Mouse (Mus musculus): ENCODE measurements at regions not wholly inside any gene's neighbourhood (a gene's known extent, or its start where the extent isn't known, plus 50 kb on each side); places are given as distances from the start of the nearest gene placed in this dataset.

DNA sequence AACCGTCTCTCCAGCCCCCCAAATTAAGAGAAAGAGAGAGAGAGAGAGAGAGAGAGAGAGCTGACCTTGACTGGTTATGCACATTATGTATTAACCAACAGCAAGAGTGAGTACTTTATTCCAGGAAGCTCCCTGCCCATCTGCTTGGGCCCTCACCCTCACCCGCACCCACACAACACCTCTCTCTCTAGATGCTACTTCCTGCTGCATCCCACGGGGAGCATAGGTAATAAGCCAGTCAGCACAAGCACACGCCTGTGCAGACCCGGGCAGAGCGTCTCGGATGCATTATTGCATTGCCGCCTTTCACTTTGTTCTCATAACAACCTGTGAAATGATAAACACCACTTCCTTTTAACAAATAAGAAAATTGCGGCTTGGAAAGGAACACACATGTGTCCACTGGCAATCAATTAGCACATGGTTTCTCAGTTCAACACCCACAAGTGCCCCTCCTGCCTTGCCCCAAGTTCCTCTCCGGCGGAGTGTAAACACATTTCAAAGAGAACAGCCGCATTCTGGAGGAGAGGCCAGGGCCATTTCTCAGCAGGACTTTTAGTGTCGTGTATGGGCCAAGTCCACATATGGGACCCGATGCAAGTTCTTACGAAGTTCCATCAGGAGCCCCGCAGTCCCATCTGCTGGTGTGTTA is 211.7 kb downstream of the Setd4 start:
- no peaks in the 10 kb centered on the region for H3K9me3 ChIP-seq (replicated peaks; ENCODE audit: control insufficient read depth, insufficient read depth, low read length, poor library complexity, severe bottlenecking)
- no peak overlapping the region for H3K4me3 ChIP-seq (ENCODE audit: low read depth, low read length)
- no peaks in the 10 kb centered on the region for H3K4me1 ChIP-seq (ENCODE audit: control insufficient read depth, insufficient read depth, low read length)
- H3K27me3 ChIP-seq (ENCODE audit: control insufficient read depth, insufficient read depth, low read length, poor library complexity, severe bottlenecking), result no peaks in the 10 kb centered on the region
- no peak for TF ChIP-seq CTCF (IDR thresholded peaks at IDR 0.05; ENCODE audit: low read depth, low read length)
- TF ChIP-seq POLR2A (IDR thresholded peaks at IDR 0.05; ENCODE audit: insufficient read depth, low read length), result no peak
- TF ChIP-seq EP300 (IDR thresholded peaks at IDR 0.05; ENCODE audit: insufficient read depth, low read depth, low read length), result no peak
- no peak overlapping the region for H3K9ac ChIP-seq (ENCODE audit: low read depth, poor library complexity, severe bottlenecking)
- H3K36me3 ChIP-seq (ENCODE audit: control insufficient read depth, insufficient read depth, low read length, poor library complexity, severe bottlenecking), result no peaks in the 10 kb centered on the region
- H3K27ac ChIP-seq (ENCODE audit: insufficient read depth, low read length), result no peak overlapping the region

GRCm38 (mm10) chr16:93387578-93388116 is 216.2 kb downstream of the Setd4 start:
- H3K4me3 ChIP-seq (ENCODE audit: low read depth, low read length), result no peak overlapping the region
- no peak for TF ChIP-seq CTCF (IDR thresholded peaks at IDR 0.05; ENCODE audit: low read depth, low read length)
- TF ChIP-seq POLR2A (IDR thresholded peaks at IDR 0.05; ENCODE audit: insufficient read depth, low read length), result no peak
- TF ChIP-seq EP300 (IDR thresholded peaks at IDR 0.05; ENCODE audit: insufficient read depth, low read depth, low read length), result no peak
- no peak overlapping the region for H3K9ac ChIP-seq (ENCODE audit: low read depth, poor library complexity, severe bottlenecking)
- H3K36me3 ChIP-seq (ENCODE audit: control insufficient read depth, insufficient read depth, low read length, poor library complexity, severe bottlenecking), result no peaks in the 10 kb centered on the region
- no peaks in the 10 kb centered on the region for H3K4me1 ChIP-seq (ENCODE audit: control insufficient read depth, insufficient read depth, low read length)
- H3K27me3 ChIP-seq (ENCODE audit: control insufficient read depth, insufficient read depth, low read length, poor library complexity, severe bottlenecking), result no peaks in the 10 kb centered on the region
- no peak overlapping the region for H3K27ac ChIP-seq (ENCODE audit: insufficient read depth, low read length)
- no peaks in the 10 kb centered on the region for H3K9me3 ChIP-seq (replicated peaks; ENCODE audit: control insufficient read depth, insufficient read depth, low read length, poor library complexity, severe bottlenecking)

DNA sequence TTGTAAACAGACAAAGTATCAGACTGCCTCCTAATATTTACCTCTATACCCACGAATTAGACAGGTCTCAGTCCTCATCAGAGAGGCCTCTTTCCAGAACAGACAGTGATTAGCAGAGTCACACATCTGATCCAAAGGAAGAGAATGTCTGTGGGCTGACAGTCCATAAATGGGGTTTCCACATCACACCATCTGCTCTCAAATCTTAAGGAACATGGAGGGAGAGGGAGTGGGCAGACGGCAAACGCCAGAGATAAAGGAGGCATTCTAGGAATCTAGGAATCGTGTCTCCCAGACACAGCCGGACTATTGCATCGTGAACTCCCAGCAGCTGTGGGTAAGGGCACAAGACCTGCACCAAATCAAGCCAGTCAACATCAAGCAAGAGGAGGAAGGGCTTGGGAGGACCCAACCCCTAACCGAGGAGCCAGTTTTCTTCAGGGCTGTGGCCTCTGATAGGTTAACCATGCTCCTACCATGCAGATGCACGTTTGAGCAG is 219.8 kb downstream of the Setd4 start:
- no peaks in the 10 kb centered on the region for H3K4me1 ChIP-seq (ENCODE audit: control insufficient read depth, insufficient read depth, low read length)
- no peak overlapping the region for H3K27ac ChIP-seq (ENCODE audit: insufficient read depth, low read length)
- no peak overlapping the region for H3K4me3 ChIP-seq (ENCODE audit: low read depth, low read length)
- H3K27me3 ChIP-seq (ENCODE audit: control insufficient read depth, insufficient read depth, low read length, poor library complexity, severe bottlenecking), result no peaks in the 10 kb centered on the region
- TF ChIP-seq CTCF (IDR thresholded peaks at IDR 0.05; ENCODE audit: low read depth, low read length) (no peak), POLR2A (IDR thresholded peaks at IDR 0.05; ENCODE audit: insufficient read depth, low read length) (no peak), EP300 (IDR thresholded peaks at IDR 0.05; ENCODE audit: insufficient read depth, low read depth, low read length) (no peak)
- H3K9me3 ChIP-seq (replicated peaks; ENCODE audit: control insufficient read depth, insufficient read depth, low read length, poor library complexity, severe bottlenecking), result no peaks in the 10 kb centered on the region
- H3K36me3 ChIP-seq (ENCODE audit: control insufficient read depth, insufficient read depth, low read length, poor library complexity, severe bottlenecking), result no peaks in the 10 kb centered on the region
- H3K9ac ChIP-seq (ENCODE audit: low read depth, poor library complexity, severe bottlenecking), result no peak overlapping the region

DNA sequence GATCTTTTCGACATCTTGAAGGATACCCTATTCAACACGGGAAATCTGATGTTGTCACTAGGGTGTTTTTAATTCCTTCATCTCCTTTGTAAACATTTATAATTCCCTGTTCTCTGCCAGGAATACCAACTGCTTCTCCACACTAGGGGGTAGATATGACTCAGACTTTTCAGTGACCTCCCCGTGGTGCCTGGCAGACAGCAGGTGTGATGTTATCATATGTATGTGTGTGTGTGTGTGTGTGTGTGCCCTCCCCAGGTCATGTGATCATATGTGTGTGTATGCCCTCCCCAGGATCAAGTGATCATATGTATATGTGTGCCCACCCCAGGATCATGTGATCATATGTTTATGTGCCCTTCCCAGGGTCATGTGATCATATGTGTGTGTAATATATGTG is 220.9 kb downstream of the Setd4 start:
- Histone ChIP-seq H3K4me1 (ENCODE audit: control insufficient read depth, insufficient read depth, low read length) (no peaks in the 10 kb centered on the region), H3K9me3 (replicated peaks; ENCODE audit: control insufficient read depth, insufficient read depth, low read length, poor library complexity, severe bottlenecking) (no peaks in the 10 kb centered on the region), H3K27me3 (ENCODE audit: control insufficient read depth, insufficient read depth, low read length, poor library complexity, severe bottlenecking) (no peaks in the 10 kb centered on the region), H3K27ac (ENCODE audit: insufficient read depth, low read length) (no peak overlapping the region), H3K36me3 (ENCODE audit: control insufficient read depth, insufficient read depth, low read length, poor library complexity, severe bottlenecking) (no peaks in the 10 kb centered on the region), H3K4me3 (ENCODE audit: low read depth, low read length) (no peak overlapping the region), H3K9ac (ENCODE audit: low read depth, poor library complexity, severe bottlenecking) (no peak overlapping the region)
- no peak for TF ChIP-seq CTCF (IDR thresholded peaks at IDR 0.05; ENCODE audit: low read depth, low read length)

- no peaks in the 10 kb centered on the region for H3K4me1 ChIP-seq (ENCODE audit: control insufficient read depth, insufficient read depth, low read length)
- H3K36me3 ChIP-seq (ENCODE audit: control insufficient read depth, insufficient read depth, low read length, poor library complexity, severe bottlenecking), result no peaks in the 10 kb centered on the region
- H3K9me3 ChIP-seq (replicated peaks; ENCODE audit: control insufficient read depth, insufficient read depth, low read length, poor library complexity, severe bottlenecking), result no peaks in the 10 kb centered on the region
- no peak for TF ChIP-seq CTCF (IDR thresholded peaks at IDR 0.05; ENCODE audit: low read depth, low read length)
- no peak for TF ChIP-seq EP300 (IDR thresholded peaks at IDR 0.05; ENCODE audit: insufficient read depth, low read depth, low read length)
- TF ChIP-seq POLR2A (IDR thresholded peaks at IDR 0.05; ENCODE audit: insufficient read depth, low read length), result no peak
- no peak overlapping the region for H3K4me3 ChIP-seq (ENCODE audit: low read depth, low read length)
- no peaks in the 10 kb centered on the region for H3K27me3 ChIP-seq (ENCODE audit: control insufficient read depth, insufficient read depth, low read length, poor library complexity, severe bottlenecking)
- no peak overlapping the region for H3K27ac ChIP-seq (ENCODE audit: insufficient read depth, low read length)
- no peak overlapping the region for H3K9ac ChIP-seq (ENCODE audit: low read depth, poor library complexity, severe bottlenecking)
Measured at GRCm38 (mm10) chr16:93380717-93381671, 222.9 kb downstream of the Setd4 start.
